In genomic region chr8:17664371-17665141, GRCm38 (mm10) we compare ENCODE assay signal across 9 mouse cellular contexts.
DNase-seq lines count a peak whose midpoint lies in the region; ATAC-seq lines count a peak whose summit lies in the region.
"Had no signal": no experiment of that assay in that cellular context is flagged by ENCODE, and none has a peak within 500 bp of the region (broad histone marks: within the 10 kb centered on the region; RNA-seq: fewer than 3 reads in every experiment).

No protein-coding gene starts in this region.

- H3K4me3 ChIP-seq in embryonic facial prominence, embryonic 14.5 days (ENCODE audit: low read depth, low read length), result no peak overlapping the region
- no peak overlapping the region for H3K4me3 ChIP-seq in embryonic facial prominence, embryonic 10.5 days
- no peak overlapping the region for H3K4me3 ChIP-seq in hindbrain, embryonic 13.5 days
- H3K4me3 ChIP-seq in lung, embryonic 16.5 days (ENCODE audit: low read length), result no peak overlapping the region
- H3K4me3 ChIP-seq: liver, embryonic 13.5 days had no signal

- WGBS in embryonic facial prominence, embryonic 14.5 days, result 55% methylated on average over 6 of the region's 6 CpGs
- 73% methylated on average over 6 of the region's 6 CpGs for WGBS in embryonic facial prominence, embryonic 10.5 days
- WGBS in hindbrain, embryonic 13.5 days, result 40% methylated on average over 6 of the region's 6 CpGs
- 28% methylated on average over 6 of the region's 6 CpGs for WGBS in lung, embryonic 16.5 days

- no peaks in the 10 kb centered on the region; the same call in 1 of the 2 replicates for H3K4me1 ChIP-seq in embryonic facial prominence, embryonic 14.5 days (ENCODE audit: control insufficient read depth, insufficient read depth, low read length)
- no peaks in the 10 kb centered on the region for H3K4me1 ChIP-seq in embryonic facial prominence, embryonic 10.5 days
- peaks cover 7% of the 10 kb centered on the region; the same call in 1 of the 2 replicates for H3K4me1 ChIP-seq in hindbrain, embryonic 13.5 days (replicated peaks)
- 0 out of 2 replicates have a peak, but pooled peaks cover 2% of the 10 kb centered on the region for H3K4me1 ChIP-seq in lung, embryonic 16.5 days (replicated peaks; ENCODE audit: control insufficient read depth, insufficient read depth, low read length)
- H3K4me1 ChIP-seq: liver, embryonic 13.5 days had no signal

- H3K36me3 ChIP-seq in embryonic facial prominence, embryonic 14.5 days (ENCODE audit: control insufficient read depth, insufficient read depth, low read length), result no peaks in the 10 kb centered on the region
- no peaks in the 10 kb centered on the region for H3K36me3 ChIP-seq in embryonic facial prominence, embryonic 10.5 days (replicated peaks)
- H3K36me3 ChIP-seq in hindbrain, embryonic 13.5 days, result no peaks in the 10 kb centered on the region
- H3K36me3 ChIP-seq in lung, embryonic 16.5 days (ENCODE audit: control insufficient read depth, insufficient read depth, low read length), result no peaks in the 10 kb centered on the region
- H3K36me3 ChIP-seq: liver, embryonic 13.5 days had no signal

- H3K4me2 ChIP-seq in embryonic facial prominence, embryonic 14.5 days (ENCODE audit: low read depth, low read length), result no peak overlapping the region
- no peak overlapping the region for H3K4me2 ChIP-seq in hindbrain, embryonic 13.5 days
- H3K4me2 ChIP-seq in lung, embryonic 16.5 days (ENCODE audit: low read depth, low read length), result no peak overlapping the region
- H3K4me2 ChIP-seq: liver, embryonic 13.5 days had no signal

- H3K27me3 ChIP-seq in embryonic facial prominence, embryonic 14.5 days (replicated peaks; ENCODE audit: control insufficient read depth, insufficient read depth, low read length), result no peaks in the 10 kb centered on the region
- no peaks in the 10 kb centered on the region for H3K27me3 ChIP-seq in embryonic facial prominence, embryonic 10.5 days (replicated peaks; ENCODE audit: low read depth, poor library complexity, severe bottlenecking)
- no peaks in the 10 kb centered on the region for H3K27me3 ChIP-seq in hindbrain, embryonic 13.5 days
- no peaks in the 10 kb centered on the region for H3K27me3 ChIP-seq in lung, embryonic 16.5 days (ENCODE audit: control insufficient read depth, insufficient read depth, low read depth, low read length)
- H3K27me3 ChIP-seq: liver, embryonic 13.5 days had no signal

- ATAC-seq in embryonic facial prominence, embryonic 14.5 days (ENCODE audit: low read depth), result no peak; the same call in 1 of the 2 replicates
- ATAC-seq in hindbrain, embryonic 13.5 days (ENCODE audit: low FRiP score), result peak; percentile 93
- ATAC-seq in lung, embryonic 16.5 days (ENCODE audit: low read depth), result peak; percentile 92

- no peak overlapping the region for H3K27ac ChIP-seq in embryonic facial prominence, embryonic 14.5 days (replicated peaks; ENCODE audit: low read depth, low read length)
- H3K27ac ChIP-seq in embryonic facial prominence, embryonic 10.5 days (replicated peaks), result no peak overlapping the region
- H3K27ac ChIP-seq in hindbrain, embryonic 13.5 days, result peak overlapping the region; percentile 44
- H3K27ac ChIP-seq in lung, embryonic 16.5 days (ENCODE audit: low read length), result peak overlapping the region; percentile 28; the same call in 1 of the 2 replicates
- H3K27ac ChIP-seq: liver, embryonic 13.5 days had no signal

- no peaks in the 10 kb centered on the region for H3K9me3 ChIP-seq in embryonic facial prominence, embryonic 14.5 days (ENCODE audit: control insufficient read depth, low read length)
- H3K9me3 ChIP-seq in embryonic facial prominence, embryonic 10.5 days, result no peaks in the 10 kb centered on the region
- H3K9me3 ChIP-seq in hindbrain, embryonic 13.5 days, result no peaks in the 10 kb centered on the region
- no peaks in the 10 kb centered on the region for H3K9me3 ChIP-seq in lung, embryonic 16.5 days (ENCODE audit: control insufficient read depth, low read length)
- H3K9me3 ChIP-seq: liver, embryonic 13.5 days had no signal

- no peak overlapping the region for H3K9ac ChIP-seq in embryonic facial prominence, embryonic 14.5 days (ENCODE audit: low read depth, low read length)
- H3K9ac ChIP-seq in hindbrain, embryonic 13.5 days, result no peak overlapping the region
- H3K9ac ChIP-seq in lung, embryonic 16.5 days (ENCODE audit: low read length), result no peak overlapping the region
- H3K9ac ChIP-seq: liver, embryonic 13.5 days had no signal

- peak; percentile 39 for DNase-seq in embryonic facial prominence, embryonic 14.5 days (ENCODE audit: low spot score)
- no peak for DNase-seq in embryonic facial prominence, embryonic 10.5 days (ENCODE audit: low spot score)
- peak; percentile 48 for DNase-seq in cerebellum, adult 8-10 months
- peak; percentile 43 for DNase-seq in testis, postnatal 10 days (ENCODE audit: low spot score)
- DNase-seq in thymus, postnatal 0 days (ENCODE audit: low spot score), result no peak
- DNase-seq in MN1 (ENCODE audit: low spot score), result no peak
- DNase-seq: liver, embryonic 13.5 days had no signal

Comparison
In these comparisons a context has a peak if more than half of its experiments do, and no peak if none do; other contexts are left out.
1. DNase-seq: peak in embryonic facial prominence, embryonic 14.5 days (single experiment), cerebellum, adult 8-10 months (single experiment) and testis, postnatal 10 days (single experiment); none in embryonic facial prominence, embryonic 10.5 days (single experiment), thymus, postnatal 0 days (single experiment) and MN1 (single experiment).
2. H3K27ac ChIP-seq: peak in hindbrain, embryonic 13.5 days (single experiment) and lung, embryonic 16.5 days (single experiment); none in embryonic facial prominence, embryonic 14.5 days (single experiment) and embryonic facial prominence, embryonic 10.5 days (single experiment).